Mouse (Mus musculus) neural tube, embryonic 12.5 days (tissue): Measurements from ENCODE around the gene Lrrc72. TPM values are rescaled to one million over a fixed set of nuclear protein-coding genes. Genes with fewer than 3 reads are reported as not detected.

Source experiments
- ATAC-seq: fragments of 200-750 bp; cut with Nextera tagmentation; 2 replicates; pipeline ENCODE4 v1.8.0; 2017; ENCODE audit warnings: low read depth, mild to moderate bottlenecking, moderate TSS enrichment, moderate library complexity; ENCODE audit not compliant: low FRiP score
- H3K27ac ChIP-seq: fragments of 300-500 bp; sonication (generic); 2 replicates; pipeline ENCODE4 v1.5.1; 2016
- H3K27me3 ChIP-seq: fragments of 300-500 bp; sonication (generic); replicated peaks from 2 replicates; pipeline ENCODE4 v1.6.1; 2016; ENCODE audit warnings: mild to moderate bottlenecking
- H3K36me3 ChIP-seq: fragments of 300-500 bp; sonication (generic); 2 replicates; pipeline ENCODE4 v1.6.1; 2016; ENCODE audit warnings: mild to moderate bottlenecking
- H3K4me1 ChIP-seq: fragments of 300-500 bp; sonication (generic); 2 replicates; pipeline ENCODE4 v1.6.1; 2016
- H3K4me2 ChIP-seq: fragments of 300-500 bp; sonication (generic); replicated peaks from 2 replicates; pipeline ENCODE4 v1.6.1; 2016; ENCODE audit warnings: mild to moderate bottlenecking
- H3K4me3 ChIP-seq: fragments of 300-500 bp; sonication (generic); 2 replicates; pipeline ENCODE4 v1.5.1; 2016
- H3K9ac ChIP-seq: fragments of 300-500 bp; sonication (generic); 2 replicates; pipeline ENCODE4 v1.6.1; 2016; ENCODE audit warnings: mild to moderate bottlenecking
- H3K9me3 ChIP-seq: fragments of 300-500 bp; sonication (generic); 2 replicates; pipeline ENCODE4 v1.6.1; 2016; ENCODE audit warnings: mild to moderate bottlenecking
- WGBS: fragments of 180-500 bp; shearing (Covaris S2); methylation state at CpG from one replicate; pipeline ENCODE4 v1.1.7; 2016; 5-methylcytosine and 5-hydroxymethylcytosine counted together
- polyA plus RNA-seq: library from polyadenylated mRNA; unstranded; fragments of >200 nt; fragmentation: Nextera tagmentation; extraction: Ambion mirVana; gene quantifications from 2 replicates; pipeline ENCODE4 v1.2.1, GENCODE M21; 2016

Gene Lrrc72
- polyA plus RNA-seq = not detected in 2 replicates

GRCm38 (mm10) chr12:36253298-36253697, at the start of gene Lrrc72:
Gene Lrrc72 (minus strand): TSS chr12:36253398.
- whole genome bisulfite sequencing = 95% methylated on average over 9 of the region's 9 CpGs
- H3K4me1 ChIP-seq = no peaks in the 10 kb centered on the region
- no peaks in the 10 kb centered on the region for H3K27me3 ChIP-seq
- H3K9ac ChIP-seq = no peak within 1 kb of the TSS
- no peaks in the 10 kb centered on the region for H3K9me3 ChIP-seq
- H3K36me3 ChIP-seq = no peaks in the 10 kb centered on the region
- no peak for ATAC-seq
- H3K27ac ChIP-seq = no peak within 1 kb of the TSS
- H3K4me3 ChIP-seq = no peak within 1 kb of the TSS
- no peak within 1 kb of the TSS for H3K4me2 ChIP-seq

GRCm38 (mm10) chr12:36302326-36302725, 49.1 kb upstream of the Lrrc72 start:
- no peaks in the 10 kb centered on the region for H3K9me3 ChIP-seq
- 83% methylated on average over 12 of the region's 12 CpGs for WGBS
- no peaks in the 10 kb centered on the region for H3K27me3 ChIP-seq
- H3K27ac ChIP-seq = no peak overlapping the region
- no peak overlapping the region for H3K4me3 ChIP-seq
- no peaks in the 10 kb centered on the region for H3K36me3 ChIP-seq
- no peak for ATAC-seq
- no peaks in the 10 kb centered on the region for H3K4me1 ChIP-seq
- no peak overlapping the region for H3K4me2 ChIP-seq
- no peak overlapping the region for H3K9ac ChIP-seq

DNA sequence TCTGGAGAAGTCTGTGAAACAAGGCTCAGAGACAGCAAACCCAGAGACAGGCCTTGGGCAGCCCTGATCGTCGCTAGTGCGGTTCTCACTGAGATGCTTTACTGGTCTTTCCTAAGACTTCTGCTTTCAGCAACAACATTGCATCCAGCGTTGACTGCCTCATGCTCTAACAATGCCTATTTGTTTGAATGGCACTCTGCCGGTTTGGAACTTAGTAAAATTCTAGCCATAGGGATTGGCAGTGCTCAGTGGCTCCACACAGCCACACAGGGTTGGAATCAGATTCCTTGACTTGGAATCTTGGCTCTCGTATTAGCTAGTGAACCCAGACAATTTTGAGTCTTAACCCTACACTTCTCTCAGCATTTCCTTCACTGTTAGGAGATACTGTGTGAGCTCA, 38.1 kb upstream of the Lrrc72 start:
- Histone ChIP-seq H3K9ac (no peak overlapping the region), H3K4me2 (no peak overlapping the region), H3K4me1 (no peaks in the 10 kb centered on the region), H3K27ac (no peak overlapping the region), H3K9me3 (no peaks in the 10 kb centered on the region), H3K27me3 (no peaks in the 10 kb centered on the region), H3K36me3 (no peaks in the 10 kb centered on the region), H3K4me3 (no peak overlapping the region)
- ATAC-seq = no peak
- 84% methylated on average over 6 of the region's 6 CpGs for WGBS

GRCm38 (mm10) chr12:36290465-36290864, 37.3 kb upstream of the Lrrc72 start:
- Histone ChIP-seq H3K4me3 (no peak overlapping the region), H3K9me3 (no peaks in the 10 kb centered on the region), H3K36me3 (no peaks in the 10 kb centered on the region), H3K27me3 (no peaks in the 10 kb centered on the region), H3K4me2 (no peak overlapping the region), H3K4me1 (no peaks in the 10 kb centered on the region), H3K9ac (no peak overlapping the region), H3K27ac (no peak overlapping the region)
- WGBS = 65% methylated on average over 4 of the region's 4 CpGs
- ATAC-seq = no peak

GRCm38 (mm10) chr12:36289634-36290033, 36.4 kb upstream of the Lrrc72 start:
- no peaks in the 10 kb centered on the region for H3K9me3 ChIP-seq
- no peaks in the 10 kb centered on the region for H3K4me1 ChIP-seq
- no peak for ATAC-seq
- no peak overlapping the region for H3K27ac ChIP-seq
- H3K27me3 ChIP-seq = no peaks in the 10 kb centered on the region
- H3K4me2 ChIP-seq = no peak overlapping the region
- H3K4me3 ChIP-seq = no peak overlapping the region
- H3K9ac ChIP-seq = no peak overlapping the region
- 94% methylated on average over 8 of the region's 8 CpGs for WGBS
- no peaks in the 10 kb centered on the region for H3K36me3 ChIP-seq

- Histone ChIP-seq H3K36me3 (no peaks in the 10 kb centered on the region), H3K4me2 (no peak overlapping the region), H3K9ac (no peak overlapping the region), H3K4me3 (no peak overlapping the region), H3K27me3 (no peaks in the 10 kb centered on the region), H3K27ac (no peak overlapping the region), H3K9me3 (no peaks in the 10 kb centered on the region), H3K4me1 (no peaks in the 10 kb centered on the region)
- WGBS = 84% methylated on average over 3 of the region's 3 CpGs
- no peak for ATAC-seq
Measured at GRCm38 (mm10) chr12:36274823-36275222, 21.6 kb upstream of the Lrrc72 start.

GRCm38 (mm10) chr12:36267670-36268246, 14.6 kb upstream of the Lrrc72 start:
- Histone ChIP-seq H3K4me2 (no peak overlapping the region), H3K4me3 (no peak overlapping the region), H3K9ac (no peak overlapping the region), H3K27me3 (no peaks in the 10 kb centered on the region), H3K9me3 (no peaks in the 10 kb centered on the region), H3K36me3 (no peaks in the 10 kb centered on the region), H3K27ac (no peak overlapping the region), H3K4me1 (no peaks in the 10 kb centered on the region)
- WGBS = 92% methylated on average over 8 of the region's 8 CpGs
- ATAC-seq = no peak

DNA sequence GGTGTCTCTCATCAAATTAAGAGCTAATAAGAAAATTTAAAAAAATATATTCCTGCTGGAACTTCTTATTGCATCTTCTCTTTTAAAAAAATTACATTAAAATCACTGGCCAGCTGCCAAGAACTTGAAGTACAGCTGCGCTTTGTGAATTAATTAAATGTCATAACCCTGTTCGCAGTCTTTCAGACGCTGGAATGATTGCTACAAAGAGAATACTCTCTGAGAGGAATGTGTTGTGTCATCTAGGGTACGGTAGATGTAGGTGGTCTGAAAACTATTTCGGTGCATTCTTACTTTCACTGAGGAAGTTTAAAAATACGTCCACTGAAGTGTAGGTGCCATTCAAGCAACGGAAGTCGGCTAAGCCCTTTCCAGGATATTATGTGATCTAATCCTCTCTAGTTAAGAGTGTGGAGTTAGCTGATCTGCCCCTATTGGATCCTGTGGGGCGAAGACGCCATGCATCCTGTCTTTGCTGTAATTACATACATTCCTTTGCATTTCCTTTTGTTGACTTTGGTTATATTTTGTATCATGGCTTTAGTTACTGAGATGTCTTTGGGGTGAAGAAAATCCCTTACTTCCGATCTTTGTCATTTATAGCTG, 9.0 kb upstream of the Lrrc72 start:
- ATAC-seq = no peak
- H3K9ac ChIP-seq = no peak overlapping the region
- no peak overlapping the region for H3K27ac ChIP-seq
- H3K4me1 ChIP-seq = no peaks in the 10 kb centered on the region
- H3K27me3 ChIP-seq = no peaks in the 10 kb centered on the region
- no peak overlapping the region for H3K4me2 ChIP-seq
- no peaks in the 10 kb centered on the region for H3K9me3 ChIP-seq
- H3K4me3 ChIP-seq = no peak overlapping the region
- H3K36me3 ChIP-seq = no peaks in the 10 kb centered on the region
- 86% methylated on average over 11 of the region's 11 CpGs for WGBS

DNA sequence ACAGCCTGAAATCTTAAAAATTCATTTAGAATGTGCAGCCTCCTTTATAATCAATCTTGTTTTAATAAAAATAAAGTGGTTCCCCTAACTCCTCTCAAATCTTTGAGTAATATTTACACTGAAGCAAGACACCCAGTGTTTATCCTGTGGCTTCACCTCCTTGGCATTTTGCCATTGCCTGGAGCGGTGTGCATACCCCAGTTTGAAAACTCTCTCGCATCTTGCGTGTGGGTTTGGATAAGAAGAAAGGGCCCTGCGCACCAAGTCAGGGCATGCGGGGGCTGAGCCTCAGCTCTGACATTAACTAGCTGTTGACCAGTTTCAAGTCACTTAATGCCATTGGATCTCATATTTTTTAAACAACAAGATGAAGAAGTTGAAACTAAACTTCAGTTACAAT, 2.2 kb upstream of the Lrrc72 start:
- H3K4me3 ChIP-seq = no peak overlapping the region
- no peak for ATAC-seq
- WGBS = 70% methylated on average over 5 of the region's 5 CpGs
- H3K4me2 ChIP-seq = no peak overlapping the region
- H3K27ac ChIP-seq = no peak overlapping the region
- no peak overlapping the region for H3K9ac ChIP-seq
- no peaks in the 10 kb centered on the region for H3K36me3 ChIP-seq
- H3K27me3 ChIP-seq = no peaks in the 10 kb centered on the region
- H3K4me1 ChIP-seq = no peaks in the 10 kb centered on the region
- H3K9me3 ChIP-seq = no peaks in the 10 kb centered on the region

DNA sequence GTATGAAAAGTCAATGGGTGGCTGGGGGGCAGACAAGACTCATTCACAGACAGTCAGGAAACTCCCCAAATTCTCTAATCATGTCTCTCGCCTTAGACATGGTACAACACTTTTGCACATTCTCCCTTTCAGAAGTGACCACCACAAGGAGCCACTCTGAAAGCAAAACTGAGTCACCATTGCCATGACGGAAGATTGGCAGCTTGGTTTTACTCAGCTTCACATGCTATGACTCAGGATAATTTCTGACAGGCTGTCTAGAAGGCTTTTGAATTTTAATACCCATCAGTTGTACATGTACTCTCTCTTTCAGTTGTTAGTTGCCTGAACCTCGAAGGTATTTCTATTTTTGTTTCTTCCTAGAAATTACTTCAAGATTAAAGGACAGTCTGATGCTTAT, 12.0 kb downstream of the Lrrc72 start:
- H3K4me2 ChIP-seq = no peak overlapping the region
- ATAC-seq = no peak
- H3K36me3 ChIP-seq = no peaks in the 10 kb centered on the region
- no peaks in the 10 kb centered on the region for H3K27me3 ChIP-seq
- H3K4me1 ChIP-seq = no peaks in the 10 kb centered on the region
- H3K9me3 ChIP-seq = no peaks in the 10 kb centered on the region
- no peak overlapping the region for H3K27ac ChIP-seq
- H3K4me3 ChIP-seq = no peak overlapping the region
- WGBS = 87% methylated on average over 3 of the region's 3 CpGs
- no peak overlapping the region for H3K9ac ChIP-seq

DNA sequence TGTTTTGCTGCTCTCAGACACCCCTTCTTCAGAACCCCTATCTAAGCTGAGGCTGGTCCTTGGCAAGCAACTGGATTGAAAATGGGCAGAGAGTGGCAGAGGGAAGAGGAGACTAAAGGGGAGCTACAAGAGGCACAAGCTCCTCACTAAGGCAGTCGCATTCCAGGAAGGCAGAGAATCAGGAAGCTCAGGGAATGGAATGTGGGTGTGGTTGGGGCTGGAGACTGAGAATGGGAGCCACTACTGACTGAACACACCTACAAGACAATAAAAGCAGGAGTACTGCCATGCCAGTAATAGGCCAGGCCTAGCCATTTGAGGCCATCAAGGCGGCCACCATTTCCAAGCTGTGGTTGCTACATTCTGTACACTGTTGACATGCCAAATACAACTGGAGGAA, 21.8 kb downstream of the Lrrc72 start:
- no peaks in the 10 kb centered on the region for H3K27me3 ChIP-seq
- no peak overlapping the region for H3K27ac ChIP-seq
- 82% methylated on average over 2 of the region's 2 CpGs for WGBS
- ATAC-seq = no peak
- H3K4me3 ChIP-seq = no peak overlapping the region
- no peak overlapping the region for H3K4me2 ChIP-seq
- no peak overlapping the region for H3K9ac ChIP-seq
- no peaks in the 10 kb centered on the region for H3K4me1 ChIP-seq
- H3K9me3 ChIP-seq = no peaks in the 10 kb centered on the region
- no peaks in the 10 kb centered on the region for H3K36me3 ChIP-seq

DNA sequence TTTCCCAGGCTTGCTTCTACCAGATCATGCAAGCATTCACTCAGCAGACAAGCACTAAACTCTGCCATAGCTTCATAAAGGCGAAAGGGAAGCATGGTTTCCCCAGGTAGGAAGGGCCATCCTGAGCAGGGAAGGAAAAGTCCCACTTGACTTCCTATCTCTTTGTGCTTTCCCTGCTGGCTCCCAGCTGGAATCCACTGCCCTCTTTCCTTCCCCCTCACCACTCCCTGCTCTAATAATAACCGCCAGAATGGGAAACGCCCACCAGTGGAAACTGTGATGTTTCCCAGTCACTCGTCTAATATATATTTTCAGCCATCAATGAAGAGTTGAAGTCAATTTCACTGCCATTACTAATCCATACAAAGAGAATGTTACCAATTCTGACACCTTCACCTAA, 28.8 kb downstream of the Lrrc72 start:
- Histone ChIP-seq H3K9ac (no peak overlapping the region), H3K4me2 (no peak overlapping the region), H3K9me3 (no peaks in the 10 kb centered on the region), H3K4me1 (no peaks in the 10 kb centered on the region), H3K27me3 (no peaks in the 10 kb centered on the region), H3K27ac (no peak overlapping the region), H3K36me3 (no peaks in the 10 kb centered on the region), H3K4me3 (no peak overlapping the region)
- no peak for ATAC-seq
- WGBS = 74% methylated on average over 4 of the region's 4 CpGs

DNA sequence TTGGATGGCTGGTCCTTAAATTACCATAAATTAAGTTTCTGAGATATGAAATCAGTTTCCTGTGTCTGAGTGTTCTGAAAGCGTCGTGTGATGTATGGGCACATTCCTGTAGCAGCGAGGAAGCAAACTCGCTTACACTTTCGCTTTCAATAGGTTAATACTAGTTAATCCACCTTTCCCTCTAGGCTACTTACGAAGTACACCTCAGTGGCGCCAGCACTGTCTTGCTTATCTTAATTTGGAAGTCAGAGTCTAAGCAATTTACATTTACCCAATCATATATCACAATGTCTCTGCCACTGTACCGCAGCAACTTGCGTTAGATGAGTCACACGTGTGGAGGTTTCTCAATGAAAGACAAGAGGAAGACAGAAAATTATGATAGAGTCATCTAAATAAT, 36.3 kb downstream of the Lrrc72 start:
- H3K27ac ChIP-seq = no peak overlapping the region
- ATAC-seq = no peak
- WGBS = 80% methylated on average over 10 of the region's 10 CpGs

More for the DNA sequence above, 36.3 kb downstream of the Lrrc72 start:
- Histone ChIP-seq H3K4me1 (no peaks in the 10 kb centered on the region), H3K9me3 (no peaks in the 10 kb centered on the region), H3K4me2 (no peak overlapping the region), H3K27me3 (no peaks in the 10 kb centered on the region), H3K4me3 (no peak overlapping the region), H3K36me3 (no peaks in the 10 kb centered on the region), H3K9ac (no peak overlapping the region)
